Mouse (Mus musculus) naive thymus-derived CD4-positive, alpha-beta T cell, adult 2 months (primary cell): ENCODE data around the gene Fbxo39.
"Not testable (repeated sequence)": the region's sequence is repeated elsewhere in the genome, so short reads cannot be mapped to it uniquely, and the experiment has no call there.

Experiments
- DNase-seq: peaks from one replicate; pipeline ENCODE4 v3.0.0-alpha.2; 2011; ENCODE audit warnings: low read depth

Fbxo39 gene

DNA sequence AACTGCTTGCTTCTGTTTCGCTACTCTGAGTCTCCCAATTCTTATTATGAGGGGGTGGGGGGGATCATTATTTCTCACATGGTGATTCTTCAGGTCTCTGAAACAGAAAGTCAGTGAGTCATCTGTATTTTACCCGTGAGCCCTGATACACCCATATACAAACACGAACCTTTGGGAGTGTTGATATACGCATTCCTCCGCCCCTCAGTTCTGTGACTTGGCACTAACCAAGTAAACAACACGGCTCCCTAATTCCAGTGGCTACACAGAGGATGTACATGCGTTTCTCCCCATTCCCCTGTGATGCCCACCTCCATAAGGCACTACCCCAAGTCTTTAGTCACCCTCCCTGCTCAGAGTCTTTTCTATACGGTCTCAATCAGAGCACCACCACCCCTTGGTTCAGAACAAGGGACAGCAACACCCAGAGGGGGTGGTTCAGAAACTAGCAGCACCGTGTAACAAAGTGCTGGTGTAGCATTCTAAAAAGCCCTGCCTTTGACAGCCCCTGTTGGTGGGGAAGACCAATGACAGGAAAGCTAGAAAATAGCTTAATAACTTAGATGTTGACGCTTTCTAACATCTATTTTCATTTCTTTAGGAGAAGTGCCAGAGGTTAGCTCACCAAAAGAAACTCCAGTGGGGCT, 2.8 kb upstream of the Fbxo39 start:
- no peak for DNase-seq

GRCm38 (mm10) chr11:72318026-72318425, 3.8 kb downstream of the Fbxo39 start:
- DNase-seq = no peak

- peak; percentile 41 for DNase-seq
Observed at GRCm38 (mm10) chr11:72324431-72324830, 10.2 kb downstream of the Fbxo39 start.

DNA sequence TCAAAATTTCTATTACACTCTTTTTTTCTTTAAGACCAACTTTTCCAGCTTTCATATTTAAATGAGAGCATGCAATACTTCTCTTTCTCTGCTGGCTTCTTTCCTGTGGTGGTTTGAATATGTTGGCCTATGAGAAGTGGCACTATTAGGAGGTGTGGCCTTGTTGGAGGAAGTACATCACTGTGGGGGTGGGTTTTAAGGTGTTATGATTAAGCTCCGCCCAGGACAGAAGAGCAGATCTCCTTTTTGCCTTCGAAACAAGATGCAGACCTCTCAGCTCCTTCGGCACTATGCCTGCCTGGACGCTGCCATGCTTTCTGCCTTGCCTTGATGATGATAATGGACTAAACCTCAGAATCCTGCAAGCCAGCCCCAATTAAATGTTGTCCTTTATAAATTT, 11.5 kb downstream of the Fbxo39 start:
- no peak for DNase-seq

DNA sequence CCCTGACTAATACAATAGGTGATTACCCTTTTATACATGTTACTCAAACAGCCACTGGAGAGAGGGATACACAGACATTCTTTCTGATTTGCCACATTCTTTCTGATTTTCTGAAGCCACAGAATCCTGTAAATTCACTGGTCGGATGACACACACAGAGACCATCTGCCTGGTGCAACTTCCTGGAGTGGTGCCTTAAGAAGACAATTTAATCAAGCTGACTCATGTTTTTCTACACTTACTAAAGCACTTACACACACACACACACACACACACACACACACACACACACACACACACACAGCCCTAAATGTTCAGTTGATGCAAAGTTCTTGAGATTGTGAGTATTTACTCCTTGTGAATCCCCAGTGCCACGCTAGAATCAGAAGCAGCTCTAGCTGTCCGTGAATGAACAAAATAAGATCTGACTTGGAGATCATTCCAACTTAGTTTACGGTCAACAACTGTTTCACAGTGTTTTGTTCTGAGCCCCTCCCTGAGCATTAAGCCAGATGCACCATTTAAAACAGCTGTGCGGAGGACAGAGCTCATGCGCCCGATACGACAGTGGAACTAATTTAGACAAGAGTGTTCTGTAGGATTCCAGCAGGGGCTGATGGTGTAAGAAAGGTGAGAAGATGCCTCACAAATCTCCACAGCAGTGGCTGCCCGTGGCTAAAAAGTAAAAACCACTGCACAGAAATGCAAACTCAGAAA, 18.9 kb downstream of the Fbxo39 start:
- DNase-seq = no peak

DNA sequence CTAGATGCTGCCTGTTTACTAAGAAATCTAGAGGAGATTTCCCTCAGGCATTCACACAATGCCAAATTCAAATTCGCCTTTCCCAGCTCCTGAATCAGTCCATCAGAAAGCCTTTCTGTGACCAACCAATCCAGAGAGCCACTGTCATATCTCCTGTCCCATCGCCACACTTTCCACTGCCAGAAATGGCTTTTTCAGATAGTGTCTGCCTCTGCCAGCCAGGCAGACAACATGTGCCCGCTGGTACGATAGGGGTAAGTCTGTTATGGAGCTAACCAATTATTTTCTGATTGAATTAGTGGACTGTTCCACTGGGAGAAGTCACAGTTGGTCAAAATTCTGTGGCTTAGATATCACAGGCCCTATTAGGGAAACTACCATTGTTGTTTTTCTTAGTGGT, 20.4 kb downstream of the Fbxo39 start:
- DNase-seq = no peak

DNA sequence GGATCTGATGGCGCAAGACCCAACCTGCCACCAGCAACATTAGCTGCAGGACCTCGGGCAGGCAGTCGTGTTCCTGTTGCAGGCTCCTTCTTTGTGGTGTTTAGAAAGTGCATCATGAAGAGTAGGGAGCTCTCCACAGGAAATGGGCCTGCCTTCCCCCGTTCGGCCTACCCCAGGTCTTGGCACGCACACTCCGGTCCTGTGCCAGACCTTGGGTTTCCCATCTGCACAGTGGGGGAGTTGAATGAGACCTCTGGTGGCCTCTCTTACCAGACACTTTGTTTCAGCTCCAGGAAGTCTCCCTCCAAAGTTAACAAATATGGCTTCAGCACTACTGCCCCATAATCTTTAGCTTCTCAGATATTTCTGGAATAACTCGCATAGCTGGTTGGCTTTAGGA, 22.5 kb downstream of the Fbxo39 start:
- no peak for DNase-seq

- DNase-seq = no peak
Observed at GRCm38 (mm10) chr11:72338437-72338871, 24.2 kb downstream of the Fbxo39 start.

GRCm38 (mm10) chr11:72339716-72340115, 25.5 kb downstream of the Fbxo39 start:
- DNase-seq = no peak

- peak; percentile 42 for DNase-seq
Observed at GRCm38 (mm10) chr11:72342549-72343237, 28.4 kb downstream of the Fbxo39 start.

DNA sequence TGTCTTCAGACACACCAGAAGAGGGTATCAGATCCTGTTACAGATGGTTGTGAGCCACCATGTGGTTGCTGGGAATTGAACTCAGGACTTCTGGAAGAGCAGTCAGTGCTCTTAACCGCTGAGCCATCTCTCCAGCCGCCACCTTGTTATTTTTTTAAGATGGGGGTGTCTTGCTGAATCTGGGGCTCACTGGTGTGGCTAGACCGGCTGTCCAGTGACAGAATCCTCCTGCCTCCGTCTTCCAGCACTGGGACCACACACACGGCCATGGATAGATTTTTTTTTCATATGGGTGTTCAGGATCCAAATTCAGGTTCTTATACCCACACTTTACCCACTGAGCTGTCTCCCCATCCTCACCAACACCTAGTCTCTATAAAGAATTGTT, 29.0 kb downstream of the Fbxo39 start:
- DNase-seq = not testable (repeated sequence)

DNA sequence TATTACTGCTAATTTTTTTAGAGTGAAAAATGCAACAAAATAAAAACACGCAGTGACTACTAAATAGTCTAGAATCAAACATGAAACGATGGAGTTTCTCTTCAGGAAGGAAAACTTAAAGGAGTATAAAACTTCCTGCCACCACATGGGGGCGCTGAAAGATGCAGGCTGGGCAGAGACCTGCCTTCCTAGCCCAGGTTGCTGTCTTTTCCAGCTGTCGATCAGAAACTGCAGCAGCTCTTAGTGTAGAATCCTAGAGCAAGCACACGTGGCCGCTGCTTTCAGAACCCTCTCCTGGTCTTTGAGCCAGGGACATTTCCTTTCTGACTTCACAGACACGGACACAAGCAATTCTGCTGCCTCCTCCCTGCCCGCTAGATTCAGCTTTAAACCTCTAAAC, 29.7 kb downstream of the Fbxo39 start:
- peak; percentile 41 for DNase-seq

GRCm38 (mm10) chr11:72344486-72344885, 30.2 kb downstream of the Fbxo39 start:
- DNase-seq = no peak

DNA sequence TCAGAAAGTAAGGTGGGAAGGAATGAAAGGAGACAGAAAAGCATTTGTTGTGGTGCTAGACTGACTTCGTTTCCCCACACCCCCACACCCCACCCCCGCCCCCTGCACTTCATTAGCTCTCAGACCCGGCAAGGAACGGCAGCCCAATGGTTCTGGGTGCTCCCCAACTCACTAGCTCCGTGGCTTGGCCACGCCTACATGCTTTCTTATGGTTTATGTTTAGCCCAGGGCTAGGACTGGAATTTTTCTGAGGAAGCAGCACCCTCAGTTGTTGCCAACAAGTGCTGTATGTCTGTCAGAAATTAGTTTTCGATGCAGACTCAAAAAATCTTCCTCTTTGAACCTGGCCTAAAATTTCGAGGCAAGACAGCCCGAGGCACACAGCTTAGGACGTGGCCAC, 34.3 kb downstream of the Fbxo39 start:
- no peak for DNase-seq

- no peak for DNase-seq
Observed at GRCm38 (mm10) chr11:72349016-72349415, 34.8 kb downstream of the Fbxo39 start.

DNA sequence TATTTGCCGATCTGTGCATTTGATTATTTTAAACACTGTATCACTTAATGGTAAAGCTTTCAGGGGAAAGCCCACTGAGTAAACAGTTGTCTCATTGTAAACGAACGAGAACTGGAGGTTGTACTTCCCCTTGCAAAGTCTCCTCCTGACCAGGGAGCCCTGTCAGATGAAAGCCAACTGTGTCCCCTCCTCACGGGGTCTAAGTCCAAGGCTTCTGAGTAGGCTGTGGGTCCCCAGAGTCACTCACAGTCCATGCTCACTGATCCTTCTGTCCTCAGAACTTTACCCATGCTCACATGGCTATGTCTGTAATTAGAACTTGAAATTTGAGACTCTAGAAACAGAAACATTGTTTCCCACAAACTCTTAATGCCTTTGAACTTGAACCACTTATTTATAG, 35.4 kb downstream of the Fbxo39 start:
- DNase-seq = no peak

GRCm38 (mm10) chr11:72352272-72352671, 38.0 kb downstream of the Fbxo39 start:
- DNase-seq = no peak

DNA sequence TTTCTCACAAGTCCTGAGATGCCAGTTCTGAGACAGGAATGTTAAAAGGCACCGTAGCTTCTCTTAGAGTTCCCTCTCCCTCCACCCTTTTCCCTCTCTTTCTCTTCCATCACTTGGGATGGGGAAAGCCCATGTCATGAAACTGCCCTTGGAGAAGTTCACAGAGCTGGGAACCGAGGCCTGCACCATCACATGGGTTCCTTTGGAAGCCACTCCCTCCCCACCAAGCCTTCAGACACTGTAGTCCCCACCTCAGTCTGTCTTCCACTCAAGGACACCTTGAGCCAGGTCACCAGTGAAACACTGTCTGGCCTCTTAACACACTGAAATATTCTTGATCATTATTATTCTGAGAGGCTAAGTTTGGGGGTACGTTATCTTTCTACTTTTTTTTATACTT, 38.9 kb downstream of the Fbxo39 start:
- no peak for DNase-seq

- peak; percentile 63 for DNase-seq
Observed at GRCm38 (mm10) chr11:72354971-72355728, 40.9 kb downstream of the Fbxo39 start.

- DNase-seq = no peak
Observed at GRCm38 (mm10) chr11:72361385-72362346, 47.4 kb downstream of the Fbxo39 start.

DNA sequence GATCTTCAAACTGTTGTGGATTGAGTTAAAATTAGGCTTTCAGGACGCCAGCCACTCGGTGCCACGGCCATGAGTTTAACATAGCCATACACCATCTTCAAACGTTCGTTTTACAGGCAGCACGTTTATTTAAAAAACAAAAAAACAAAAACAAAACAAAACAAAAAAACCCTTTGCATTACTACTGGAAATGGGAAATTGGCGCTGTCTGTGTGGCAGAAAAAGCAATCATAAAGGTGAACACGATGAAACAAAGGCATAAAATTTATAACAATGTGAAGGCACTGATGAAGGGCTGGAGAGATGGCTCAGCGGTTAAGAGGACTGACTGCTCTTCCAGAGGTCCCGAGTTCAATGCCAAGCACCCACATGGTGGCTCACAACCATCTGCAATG, 48.1 kb downstream of the Fbxo39 start, which contains the start of gene Tekt1:
TSS of gene Tekt1 (minus strand) at position 96 of the 395 bp plus-strand sequence.
- no peak for DNase-seq
